Mouse (Mus musculus) E14TG2a.4 (cell line): Measurements from ENCODE around the gene Litaf.

Experiments used
- CTCF ChIP-seq: conservative IDR thresholded peaks from 2 replicates; pipeline ENCODE4 v1.5.1; 2014; ENCODE audit warnings: low read length
- NANOG ChIP-seq: IDR thresholded peaks from 2 replicates; pipeline ENCODE4 v1.6.1; 2014; ENCODE audit warnings: borderline replicate concordance, low read length, mixed read lengths
- POU5F1 ChIP-seq: IDR thresholded peaks from 2 replicates; pipeline ENCODE4 v1.6.1; 2014; ENCODE audit warnings: low read length, borderline replicate concordance

DNA sequence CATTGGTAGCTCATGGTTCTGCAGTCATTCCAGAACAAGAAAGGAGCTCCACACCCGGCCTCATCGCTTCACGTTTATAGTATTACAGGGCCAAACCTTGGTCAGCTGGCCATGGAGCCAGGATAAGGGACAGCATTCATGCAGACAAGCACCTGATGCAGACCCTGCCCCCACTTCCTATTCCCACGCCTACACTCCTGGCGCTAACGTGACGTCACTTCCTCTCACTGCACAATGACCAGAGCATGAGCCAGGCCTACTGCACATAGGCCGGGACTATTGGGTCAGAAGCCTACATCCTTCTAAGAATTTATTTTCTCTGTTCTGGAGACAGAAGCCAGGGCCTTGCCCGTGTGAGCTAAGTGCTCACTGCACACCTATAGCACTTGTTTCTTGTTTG lies 115.4 kb downstream of the Litaf start:
- no peak for TF ChIP-seq NANOG
- TF ChIP-seq CTCF: no peak
- TF ChIP-seq POU5F1: no peak
